In genomic region chr1:86582451-86583096, GRCm38 (mm10) we compare ENCODE assay signal across 8 mouse cellular contexts. TPM values are rescaled to one million over a fixed set of nuclear protein-coding genes. Genes with fewer than 3 reads are reported as not detected.
A peak's percentile ranks its signal among the peaks of the same experiment; 100 is the strongest.
DNase-seq lines count a peak whose midpoint lies in the region; ATAC-seq and TF ChIP-seq lines count a peak whose summit lies in the region.

Gene Pde6d (minus strand): TSS chr1:86582629.
Gene Cops7b (plus strand): TSS chr1:86582904.

- DNase-seq in CD4-positive helper T cell, adult 2 months (ENCODE audit: low read depth, low spot score): peak; percentile 95
- DNase-seq in brain, embryonic 18.5 days (ENCODE audit: low read depth, low spot score): peak; percentile 93
- DNase-seq in kidney, postnatal 0 days (ENCODE audit: low spot score): peak; percentile 97
- DNase-seq in liver, embryonic 11.5 days (ENCODE audit: low spot score): peak; percentile 94
- DNase-seq in naive thymus-derived CD4-positive, alpha-beta T cell, adult 2 months (ENCODE audit: low read depth): peak; percentile 96

- under 1% methylated on average over 26 of the region's 26 CpGs for WGBS in heart, embryonic 12.5 days
- WGBS in kidney, postnatal 0 days: under 1% methylated on average over 26 of the region's 26 CpGs
- WGBS in liver, embryonic 11.5 days: under 1% methylated on average over 26 of the region's 26 CpGs
- under 1% methylated on average over 26 of the region's 26 CpGs for WGBS in stomach, embryonic 14.5 days

- no peaks in the 10 kb centered on the region for H3K27me3 ChIP-seq in heart, embryonic 12.5 days (replicated peaks)
- H3K27me3 ChIP-seq in kidney, postnatal 0 days (ENCODE audit: insufficient read depth, low read length): no peaks in the 10 kb centered on the region
- no peaks in the 10 kb centered on the region for H3K27me3 ChIP-seq in liver, embryonic 11.5 days (replicated peaks; ENCODE audit: control insufficient read depth, insufficient read depth, low read length)
- no peaks in the 10 kb centered on the region for H3K27me3 ChIP-seq in stomach, embryonic 14.5 days (ENCODE audit: control insufficient read depth, insufficient read depth, low read length)

- H3K9ac ChIP-seq in heart, embryonic 12.5 days: peak within 1 kb of the TSS; percentile 93
- H3K9ac ChIP-seq in kidney, postnatal 0 days (ENCODE audit: low read depth, low read length): peak within 1 kb of the TSS; percentile 70
- peak within 1 kb of the TSS; percentile 89 for H3K9ac ChIP-seq in liver, embryonic 11.5 days (ENCODE audit: low read depth, low read length)
- peak within 1 kb of the TSS; percentile 49 for H3K9ac ChIP-seq in stomach, embryonic 14.5 days (replicated peaks; ENCODE audit: low read depth, low read length)

- H3K36me3 ChIP-seq in heart, embryonic 12.5 days: 0 out of 2 replicates have a peak, but pooled peaks cover 3% of the 10 kb centered on the region
- H3K36me3 ChIP-seq in kidney, postnatal 0 days (ENCODE audit: insufficient read depth, low read length): no peaks in the 10 kb centered on the region
- H3K36me3 ChIP-seq in liver, embryonic 11.5 days (ENCODE audit: control insufficient read depth, insufficient read depth, low read length): no peaks in the 10 kb centered on the region
- no peaks in the 10 kb centered on the region for H3K36me3 ChIP-seq in stomach, embryonic 14.5 days (ENCODE audit: control insufficient read depth, insufficient read depth, low read length)

- H3K9me3 ChIP-seq in heart, embryonic 12.5 days (replicated peaks): no peaks in the 10 kb centered on the region
- H3K9me3 ChIP-seq in kidney, postnatal 0 days (replicated peaks; ENCODE audit: low read length): no peaks in the 10 kb centered on the region
- no peaks in the 10 kb centered on the region for H3K9me3 ChIP-seq in liver, embryonic 11.5 days (ENCODE audit: control insufficient read depth, low read length)
- H3K9me3 ChIP-seq in stomach, embryonic 14.5 days (ENCODE audit: control insufficient read depth, low read depth, low read length): no peaks in the 10 kb centered on the region

- no peak for TF ChIP-seq CTCF in kidney, postnatal 0 days (IDR thresholded peaks at IDR 0.05; ENCODE audit: low read depth)

- H3K27ac ChIP-seq in heart, embryonic 12.5 days (ENCODE audit: poor library complexity, severe bottlenecking): peak within 1 kb of the TSS; percentile 41; the same call in 1 of the 2 replicates
- no peak within 1 kb of the TSS for H3K27ac ChIP-seq in kidney, postnatal 0 days
- peak within 1 kb of the TSS; percentile 50 for H3K27ac ChIP-seq in liver, embryonic 11.5 days (ENCODE audit: low read depth, low read length)
- H3K27ac ChIP-seq in stomach, embryonic 14.5 days (ENCODE audit: low read length): peak within 1 kb of the TSS; percentile 18; the same call in 1 of the 2 replicates

- H3K4me2 ChIP-seq in heart, embryonic 12.5 days: peak within 1 kb of the TSS; percentile 89
- H3K4me2 ChIP-seq in kidney, postnatal 0 days (ENCODE audit: low read length): peak within 1 kb of the TSS; percentile 70
- peak within 1 kb of the TSS; percentile 85 for H3K4me2 ChIP-seq in liver, embryonic 11.5 days
- peak within 1 kb of the TSS; percentile 82 for H3K4me2 ChIP-seq in stomach, embryonic 14.5 days (replicated peaks; ENCODE audit: low read depth, low read length)

- H3K4me3 ChIP-seq in heart, embryonic 12.5 days: peak within 1 kb of the TSS; percentile 90
- peak within 1 kb of the TSS; percentile 56 for H3K4me3 ChIP-seq in kidney, postnatal 0 days (replicated peaks; ENCODE audit: low read depth, low read length)
- peak within 1 kb of the TSS; percentile 83 for H3K4me3 ChIP-seq in liver, embryonic 11.5 days (ENCODE audit: low read depth, low read length)
- H3K4me3 ChIP-seq in stomach, embryonic 14.5 days (ENCODE audit: low read depth, low read length): peak within 1 kb of the TSS; percentile 69

- peak; percentile 96 for ATAC-seq in erythroid progenitor cell, adult 5-6 weeks (replicated peaks; ENCODE audit: low FRiP score, poor library complexity, severe bottlenecking)
- ATAC-seq in heart, embryonic 12.5 days (ENCODE audit: insufficient number of reproducible peaks, low FRiP score): peak; percentile 96
- peak; percentile 95 for ATAC-seq in kidney, postnatal 0 days (replicated peaks; ENCODE audit: low FRiP score, low read depth)
- peak; percentile 97 for ATAC-seq in liver, embryonic 11.5 days (replicated peaks; ENCODE audit: low FRiP score)
- peak; percentile 97 for ATAC-seq in stomach, embryonic 14.5 days (ENCODE audit: insufficient number of reproducible peaks, insufficient read depth, low FRiP score, low read depth)

- peaks cover 16% of the 10 kb centered on the region for H3K4me1 ChIP-seq in heart, embryonic 12.5 days (replicated peaks)
- H3K4me1 ChIP-seq in kidney, postnatal 0 days (replicated peaks; ENCODE audit: insufficient read depth, low read length): 0 out of 2 replicates have a peak, but pooled peaks cover 2% of the 10 kb centered on the region
- peaks cover 13% of the 10 kb centered on the region for H3K4me1 ChIP-seq in liver, embryonic 11.5 days (replicated peaks; ENCODE audit: control insufficient read depth, insufficient read depth, low read length)
- peaks cover 3% of the 10 kb centered on the region for H3K4me1 ChIP-seq in stomach, embryonic 14.5 days (ENCODE audit: control insufficient read depth, insufficient read depth, low read length)

RNA-seq across cellular contexts. Expression of gene Pde6d, which starts in this region (rescaled TPM):
- 23.4 and 26.8 TPM in 2 replicates for total RNA-seq in erythroid progenitor cell, adult 5-6 weeks (2015; ENCODE audit: low replicate concordance)
- total RNA-seq in erythroid progenitor cell, adult 5-6 weeks (2017; ENCODE audit: low replicate concordance): 4.3 and 13.6 TPM in 2 replicates
- 83.5 and 89.5 TPM in 2 replicates for polyA plus RNA-seq in heart, embryonic 12.5 days (2016; fragmentation: Nextera tagmentation; extraction: Ambion mirVana)
- polyA plus RNA-seq in kidney, postnatal 0 days (2015; fragmentation: Nextera tagmentation; extraction: Ambion mirVana): 63.2 and 63.7 TPM in 2 replicates
- 48.1 and 52.1 TPM in 2 replicates for polyA plus RNA-seq in liver, embryonic 11.5 days (2014; fragmentation: Nextera tagmentation; extraction: Ambion mirVana)
- 48.4 and 56.6 TPM in 2 replicates for polyA plus RNA-seq in stomach, embryonic 14.5 days (2014; fragmentation: Nextera tagmentation; extraction: Ambion mirVana)

RNA-seq across cellular contexts. Expression of gene Cops7b, which starts in this region (rescaled TPM):
- total RNA-seq in erythroid progenitor cell, adult 5-6 weeks (2015; ENCODE audit: low replicate concordance): 1.7 and 10.5 TPM in 2 replicates
- total RNA-seq in erythroid progenitor cell, adult 5-6 weeks (2017; ENCODE audit: low replicate concordance): 4.9 and 5.5 TPM in 2 replicates
- 28.6 and 32.6 TPM in 2 replicates for polyA plus RNA-seq in heart, embryonic 12.5 days (2016; fragmentation: Nextera tagmentation; extraction: Ambion mirVana)
- 27.9 and 28.6 TPM in 2 replicates for polyA plus RNA-seq in kidney, postnatal 0 days (2015; fragmentation: Nextera tagmentation; extraction: Ambion mirVana)
- 30.8 and 33.4 TPM in 2 replicates for polyA plus RNA-seq in liver, embryonic 11.5 days (2014; fragmentation: Nextera tagmentation; extraction: Ambion mirVana)
- polyA plus RNA-seq in stomach, embryonic 14.5 days (2014; fragmentation: Nextera tagmentation; extraction: Ambion mirVana): 38.2 and 38.9 TPM in 2 replicates
